Mouse (Mus musculus): ENCODE measurements at regions not wholly inside any gene's neighbourhood (a gene's known extent, or its start where the extent isn't known, plus 50 kb on each side); places are given as distances from the start of the nearest gene placed in this dataset.

DNA sequence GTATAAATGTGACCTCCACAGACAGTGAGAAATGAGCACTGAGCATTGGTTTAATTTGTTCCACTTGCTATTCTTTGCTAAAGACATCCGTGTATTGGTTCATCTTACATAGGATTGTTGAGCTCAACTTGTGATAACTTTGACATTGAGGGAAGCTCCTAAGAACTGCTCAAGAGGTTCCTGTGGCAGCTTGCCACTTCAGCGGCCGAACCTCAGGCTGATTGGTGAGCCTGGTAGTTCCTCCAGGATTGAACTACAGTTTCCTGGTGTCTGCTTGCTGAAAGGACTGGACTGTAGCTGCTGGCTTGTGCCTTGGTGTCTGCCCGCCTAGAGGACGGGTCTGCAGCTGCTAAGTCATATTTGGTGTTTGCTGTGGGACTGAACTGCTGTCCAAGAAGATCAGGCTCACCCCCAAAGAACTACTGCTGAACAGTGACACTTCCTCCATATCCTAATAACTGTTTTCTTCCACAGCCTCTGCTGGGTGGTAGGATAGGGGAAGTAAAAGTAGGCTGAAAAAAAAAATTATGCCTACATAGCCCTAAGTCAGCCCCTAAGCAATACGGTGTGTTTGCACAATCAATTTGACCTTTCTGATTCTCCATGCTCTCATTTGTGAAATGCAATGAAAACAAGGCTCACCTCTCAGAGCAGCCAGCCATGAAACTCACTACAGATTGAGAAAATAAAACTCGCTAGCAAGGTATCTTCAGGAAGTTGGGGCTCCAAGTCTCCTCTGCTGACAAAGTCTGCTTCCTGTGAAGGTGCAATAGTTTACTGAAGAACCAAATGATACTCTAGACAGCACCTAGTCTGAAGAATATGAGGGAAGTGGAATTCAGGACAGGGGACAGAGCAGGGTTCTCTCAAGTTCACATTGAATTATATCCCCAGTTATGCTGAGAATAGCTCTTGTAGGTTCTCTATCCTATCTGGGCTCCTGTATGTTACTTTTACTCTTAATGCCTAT, 844.8 kb upstream of the Lrrc6 start:
- Histone ChIP-seq H3K4me3 (ENCODE audit: low read depth, low read length) (no peak overlapping the region), H3K4me1 (ENCODE audit: control insufficient read depth, insufficient read depth, low read length) (no peaks in the 10 kb centered on the region), H3K27me3 (ENCODE audit: control insufficient read depth, insufficient read depth, low read length) (no peaks in the 10 kb centered on the region), H3K27ac (ENCODE audit: low read depth, low read length) (no peak overlapping the region), H3K9ac (ENCODE audit: low read length) (no peak overlapping the region), H3K36me3 (ENCODE audit: control insufficient read depth, insufficient read depth, low read length) (no peaks in the 10 kb centered on the region), H3K9me3 (ENCODE audit: control insufficient read depth, low read length) (no peaks in the 10 kb centered on the region), H3K4me2 (no peak overlapping the region)
- no peak for ATAC-seq (ENCODE audit: low FRiP score)
- 88% methylated on average over 7 of the region's 7 CpGs for WGBS
- no peak for DNase-seq (ENCODE audit: low spot score, missing footprints)

DNA sequence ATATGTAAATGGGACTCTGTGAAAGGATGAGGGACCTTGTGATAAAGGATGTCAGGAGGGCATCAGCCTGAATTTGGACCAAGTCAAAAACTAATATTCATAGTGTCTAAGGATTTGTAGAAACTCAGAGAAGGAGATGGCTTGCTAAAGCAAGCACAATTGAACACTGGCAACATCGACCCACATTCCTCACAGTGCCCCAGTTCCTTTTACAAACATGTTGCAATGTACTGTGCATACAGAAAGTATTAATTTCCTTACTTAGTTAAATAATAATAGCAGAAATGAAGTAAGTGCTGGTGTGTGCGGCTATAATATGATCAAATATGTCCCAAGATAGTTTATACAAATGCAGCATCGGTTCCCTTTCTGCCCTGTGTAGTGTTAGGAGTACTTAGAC, 841.3 kb upstream of the Lrrc6 start:
- H3K9ac ChIP-seq (ENCODE audit: low read length), result no peak overlapping the region
- no peak overlapping the region for H3K27ac ChIP-seq (ENCODE audit: low read depth, low read length)
- H3K4me2 ChIP-seq, result no peak overlapping the region
- no peak for ATAC-seq (ENCODE audit: low FRiP score)
- no peaks in the 10 kb centered on the region for H3K9me3 ChIP-seq (ENCODE audit: control insufficient read depth, low read length)
- DNase-seq (ENCODE audit: low spot score, missing footprints), result no peak
- WGBS, result 86% methylated on average over 3 of the region's 3 CpGs
- H3K27me3 ChIP-seq (ENCODE audit: control insufficient read depth, insufficient read depth, low read length), result no peaks in the 10 kb centered on the region
- H3K4me3 ChIP-seq (ENCODE audit: low read depth, low read length), result no peak overlapping the region
- no peaks in the 10 kb centered on the region for H3K36me3 ChIP-seq (ENCODE audit: control insufficient read depth, insufficient read depth, low read length)
- no peaks in the 10 kb centered on the region for H3K4me1 ChIP-seq (ENCODE audit: control insufficient read depth, insufficient read depth, low read length)

DNA sequence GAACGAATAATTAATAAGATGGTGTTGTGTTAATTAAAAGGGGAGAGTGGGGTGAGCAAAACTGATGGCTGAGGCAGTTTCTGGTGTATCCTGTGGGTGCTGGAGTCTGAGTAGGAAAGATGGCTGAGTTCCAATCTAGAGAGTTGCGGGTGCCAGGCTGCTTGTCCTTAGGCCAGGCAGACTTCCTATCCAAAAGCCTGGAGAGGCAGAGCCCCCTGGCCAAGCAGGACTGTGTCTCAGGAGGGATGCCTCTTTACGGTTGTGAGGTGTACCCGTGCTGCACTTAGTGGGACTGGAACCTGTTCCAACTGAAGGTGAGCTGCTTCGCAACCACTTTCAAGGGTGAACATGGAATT, 836.3 kb upstream of the Lrrc6 start:
- ATAC-seq (ENCODE audit: low FRiP score) (no peak), DNase-seq (ENCODE audit: low spot score, missing footprints) (no peak)
- Histone ChIP-seq H3K36me3 (ENCODE audit: control insufficient read depth, insufficient read depth, low read length) (no peaks in the 10 kb centered on the region), H3K27me3 (ENCODE audit: control insufficient read depth, insufficient read depth, low read length) (no peaks in the 10 kb centered on the region), H3K4me2 (no peak overlapping the region), H3K27ac (ENCODE audit: low read depth, low read length) (no peak overlapping the region), H3K9ac (ENCODE audit: low read length) (no peak overlapping the region), H3K4me3 (ENCODE audit: low read depth, low read length) (no peak overlapping the region), H3K4me1 (ENCODE audit: control insufficient read depth, insufficient read depth, low read length) (no peaks in the 10 kb centered on the region), H3K9me3 (ENCODE audit: control insufficient read depth, low read length) (no peaks in the 10 kb centered on the region)
- 92% methylated on average over 5 of the region's 5 CpGs for WGBS

DNA sequence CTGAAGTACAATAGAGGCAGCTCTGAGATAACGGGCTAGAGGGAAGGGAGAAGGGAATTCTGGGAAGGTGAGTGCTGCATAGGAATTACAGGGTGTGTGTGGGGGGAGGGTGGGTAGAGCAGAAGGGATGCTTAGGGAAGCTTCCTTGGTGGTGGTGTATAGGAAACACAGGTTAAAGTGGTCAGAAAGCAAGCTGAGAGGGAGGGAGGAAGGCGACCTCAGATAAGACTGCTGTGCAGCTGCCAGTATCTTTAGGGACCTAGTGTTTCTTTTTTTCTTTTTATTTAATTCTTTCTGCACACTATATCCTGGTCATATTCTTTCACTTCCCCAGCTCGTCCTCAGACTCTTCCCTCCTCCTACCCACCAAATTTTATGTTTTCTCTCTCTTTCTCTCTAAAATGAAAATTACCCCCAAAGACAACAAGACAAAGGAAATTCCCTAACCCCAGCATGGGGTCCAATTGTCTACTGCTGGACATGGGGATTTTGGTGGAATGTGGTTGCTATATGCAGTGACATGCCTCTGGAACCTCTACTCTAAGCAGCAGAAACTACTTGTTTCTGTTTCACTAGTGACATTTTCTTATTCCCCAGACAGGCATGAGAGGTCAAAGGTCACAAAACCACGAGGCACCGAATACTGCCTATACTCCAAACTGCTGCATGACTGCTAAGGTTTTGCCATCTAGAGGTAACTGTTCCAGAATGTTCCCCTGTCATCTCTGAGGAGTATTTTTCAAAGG, 835.8 kb upstream of the Lrrc6 start:
- no peak overlapping the region for H3K4me2 ChIP-seq
- DNase-seq (ENCODE audit: low spot score, missing footprints) (no peak), ATAC-seq (ENCODE audit: low FRiP score) (no peak)
- no peaks in the 10 kb centered on the region for H3K36me3 ChIP-seq (ENCODE audit: control insufficient read depth, insufficient read depth, low read length)
- H3K27me3 ChIP-seq (ENCODE audit: control insufficient read depth, insufficient read depth, low read length), result no peaks in the 10 kb centered on the region
- H3K9ac ChIP-seq (ENCODE audit: low read length), result no peak overlapping the region
- H3K27ac ChIP-seq (ENCODE audit: low read depth, low read length), result no peak overlapping the region
- H3K4me1 ChIP-seq (ENCODE audit: control insufficient read depth, insufficient read depth, low read length), result no peaks in the 10 kb centered on the region
- no peaks in the 10 kb centered on the region for H3K9me3 ChIP-seq (ENCODE audit: control insufficient read depth, low read length)
- H3K4me3 ChIP-seq (ENCODE audit: low read depth, low read length), result no peak overlapping the region
- 51% methylated on average over 5 of the region's 5 CpGs for WGBS

DNA sequence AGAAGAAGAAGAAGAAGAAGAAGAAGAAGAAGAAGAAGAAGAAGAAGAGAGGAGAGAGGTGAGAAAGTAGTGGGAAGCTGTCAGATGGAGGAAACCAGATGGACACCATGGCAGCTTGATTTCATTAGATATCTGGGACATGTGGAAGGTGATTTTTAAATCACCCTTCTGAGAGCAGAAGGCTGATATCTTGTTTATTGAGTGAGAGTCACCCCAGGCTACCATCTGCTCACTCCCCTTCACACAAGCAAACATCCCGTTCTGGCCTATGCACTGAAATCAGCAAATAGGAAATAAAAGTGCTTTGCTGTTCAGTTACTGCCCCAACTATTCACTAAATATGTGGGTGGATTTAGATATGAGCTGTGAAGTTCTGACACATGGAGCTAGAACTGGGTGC, 831.8 kb upstream of the Lrrc6 start:
- H3K4me1 ChIP-seq (ENCODE audit: control insufficient read depth, insufficient read depth, low read length), result no peaks in the 10 kb centered on the region
- 95% methylated on average over 1 of the region's 1 CpGs for WGBS
- H3K4me3 ChIP-seq (ENCODE audit: low read depth, low read length), result no peak overlapping the region
- no peaks in the 10 kb centered on the region for H3K9me3 ChIP-seq (ENCODE audit: control insufficient read depth, low read length)
- H3K9ac ChIP-seq (ENCODE audit: low read length), result no peak overlapping the region
- no peak for DNase-seq (ENCODE audit: low spot score, missing footprints)
- ATAC-seq (ENCODE audit: low FRiP score), result no peak
- H3K27me3 ChIP-seq (ENCODE audit: control insufficient read depth, insufficient read depth, low read length), result no peaks in the 10 kb centered on the region
- no peak overlapping the region for H3K27ac ChIP-seq (ENCODE audit: low read depth, low read length)
- no peak overlapping the region for H3K4me2 ChIP-seq
- H3K36me3 ChIP-seq (ENCODE audit: control insufficient read depth, insufficient read depth, low read length), result no peaks in the 10 kb centered on the region

DNA sequence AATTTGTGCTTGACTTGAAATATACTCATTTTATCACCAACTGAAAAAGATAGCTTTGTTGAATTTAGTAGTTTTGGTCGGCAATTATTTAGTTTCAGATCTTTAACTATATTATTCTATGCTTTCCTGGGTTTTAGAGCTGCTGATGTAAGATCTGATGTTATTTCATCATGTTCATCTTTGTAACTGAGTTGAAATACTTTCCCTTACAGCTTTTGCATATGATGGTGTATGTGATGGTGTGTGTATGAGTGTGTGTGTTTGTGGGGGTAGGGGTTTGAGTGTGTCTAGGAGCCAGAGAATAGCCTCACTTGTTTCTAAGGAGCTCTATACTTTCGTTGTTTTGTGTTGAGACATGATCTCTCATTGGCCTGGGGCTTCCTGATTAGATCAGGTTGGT, 819.6 kb upstream of the Lrrc6 start:
- no peaks in the 10 kb centered on the region for H3K4me1 ChIP-seq (ENCODE audit: control insufficient read depth, insufficient read depth, low read length)
- WGBS, result 79% methylated on average over 2 of the region's 2 CpGs
- H3K9ac ChIP-seq (ENCODE audit: low read length), result no peak overlapping the region

DNA sequence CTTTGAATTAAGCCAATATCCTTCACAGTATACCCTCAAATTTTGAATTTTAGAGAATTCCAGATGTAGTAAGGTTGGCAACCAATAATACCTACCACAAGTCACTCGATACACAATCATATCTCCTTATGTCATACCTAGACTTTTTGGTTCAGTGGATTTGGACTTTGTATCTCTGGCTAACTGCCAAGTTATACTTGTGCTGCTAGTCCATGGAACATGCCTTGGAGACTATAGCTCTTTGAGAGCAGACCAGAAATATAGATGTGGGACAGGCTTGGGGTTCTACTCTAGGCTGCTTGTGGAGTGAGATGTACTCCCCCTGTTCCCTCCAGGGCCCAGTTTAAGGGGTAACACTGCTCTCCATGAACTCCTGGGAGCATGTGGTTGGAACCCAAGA, 814.5 kb upstream of the Lrrc6 start:
- no peak overlapping the region for H3K4me2 ChIP-seq
- no peaks in the 10 kb centered on the region for H3K36me3 ChIP-seq (ENCODE audit: control insufficient read depth, insufficient read depth, low read length)
- H3K27me3 ChIP-seq (ENCODE audit: control insufficient read depth, insufficient read depth, low read length), result no peaks in the 10 kb centered on the region
- no peak overlapping the region for H3K27ac ChIP-seq (ENCODE audit: low read depth, low read length)
- H3K4me3 ChIP-seq (ENCODE audit: low read depth, low read length), result no peak overlapping the region
- 94% methylated on average over 1 of the region's 1 CpGs for whole genome bisulfite sequencing
- H3K9ac ChIP-seq (ENCODE audit: low read length), result no peak overlapping the region
- DNase-seq (ENCODE audit: low spot score, missing footprints), result no peak
- H3K9me3 ChIP-seq (ENCODE audit: control insufficient read depth, low read length), result no peaks in the 10 kb centered on the region
- no peaks in the 10 kb centered on the region for H3K4me1 ChIP-seq (ENCODE audit: control insufficient read depth, insufficient read depth, low read length)
- ATAC-seq (ENCODE audit: low FRiP score), result no peak

More for the DNA sequence above, 819.6 kb upstream of the Lrrc6 start:
- no peak overlapping the region for H3K27ac ChIP-seq (ENCODE audit: low read depth, low read length)
- no peak overlapping the region for H3K4me3 ChIP-seq (ENCODE audit: low read depth, low read length)
- no peaks in the 10 kb centered on the region for H3K9me3 ChIP-seq (ENCODE audit: control insufficient read depth, low read length)
- DNase-seq (ENCODE audit: low spot score, missing footprints) (no peak), ATAC-seq (ENCODE audit: low FRiP score) (no peak)
- H3K36me3 ChIP-seq (ENCODE audit: control insufficient read depth, insufficient read depth, low read length), result no peaks in the 10 kb centered on the region
- no peaks in the 10 kb centered on the region for H3K27me3 ChIP-seq (ENCODE audit: control insufficient read depth, insufficient read depth, low read length)
- no peak overlapping the region for H3K4me2 ChIP-seq

DNA sequence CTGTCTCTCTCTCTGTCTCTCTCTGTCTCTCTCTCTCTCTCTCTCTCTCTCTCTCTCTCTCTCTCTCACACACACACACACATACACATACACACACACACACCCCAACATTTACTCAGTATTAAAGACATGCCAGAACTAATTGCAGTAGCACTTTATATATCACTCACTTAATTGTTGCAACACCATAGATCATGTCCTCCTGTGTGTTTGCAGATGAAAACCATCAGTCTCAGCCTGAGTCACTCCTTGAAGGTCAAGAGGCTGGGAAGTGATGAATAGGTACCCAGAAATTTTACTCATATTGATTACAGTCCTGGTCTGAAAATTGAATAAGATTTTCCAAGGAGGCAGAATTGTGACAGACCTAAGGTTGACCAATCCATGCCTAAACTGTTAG, 812.9 kb upstream of the Lrrc6 start:
- H3K4me1 ChIP-seq (ENCODE audit: control insufficient read depth, insufficient read depth, low read length), result no peaks in the 10 kb centered on the region
- DNase-seq (ENCODE audit: low spot score, missing footprints), result no peak
- no peak for ATAC-seq (ENCODE audit: low FRiP score)
- H3K9me3 ChIP-seq (ENCODE audit: control insufficient read depth, low read length), result no peaks in the 10 kb centered on the region
- H3K9ac ChIP-seq (ENCODE audit: low read length), result no peak overlapping the region
- no peaks in the 10 kb centered on the region for H3K27me3 ChIP-seq (ENCODE audit: control insufficient read depth, insufficient read depth, low read length)
- H3K27ac ChIP-seq (ENCODE audit: low read depth, low read length), result no peak overlapping the region
- H3K36me3 ChIP-seq (ENCODE audit: control insufficient read depth, insufficient read depth, low read length), result no peaks in the 10 kb centered on the region
- H3K4me2 ChIP-seq, result no peak overlapping the region
- H3K4me3 ChIP-seq (ENCODE audit: low read depth, low read length), result no peak overlapping the region

DNA sequence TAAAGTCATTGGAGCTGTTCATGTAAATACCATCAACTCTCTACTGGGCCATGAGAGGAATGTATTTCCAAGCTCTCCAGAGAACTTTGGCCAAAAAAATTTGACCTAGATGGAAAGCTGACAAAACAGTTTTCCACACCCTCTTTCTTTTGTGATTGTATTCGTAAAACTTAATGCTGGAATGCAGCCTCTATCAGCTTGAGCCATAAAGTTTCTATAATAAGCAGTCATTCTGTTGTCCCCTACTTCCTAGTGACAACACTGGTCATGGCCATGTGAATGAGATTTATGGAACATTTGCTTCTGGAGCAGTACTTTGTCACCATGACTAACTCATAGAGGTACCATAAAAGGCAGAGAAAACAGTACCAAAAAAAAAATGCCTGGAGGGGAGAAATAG, 805.0 kb upstream of the Lrrc6 start:
- H3K27me3 ChIP-seq (ENCODE audit: control insufficient read depth, insufficient read depth, low read length), result no peaks in the 10 kb centered on the region
- H3K36me3 ChIP-seq (ENCODE audit: control insufficient read depth, insufficient read depth, low read length), result no peaks in the 10 kb centered on the region
- no peak for DNase-seq (ENCODE audit: low spot score, missing footprints)
- H3K4me1 ChIP-seq (ENCODE audit: control insufficient read depth, insufficient read depth, low read length), result no peaks in the 10 kb centered on the region
- no peak overlapping the region for H3K4me2 ChIP-seq
- H3K4me3 ChIP-seq (ENCODE audit: low read depth, low read length), result no peak overlapping the region
- no peak overlapping the region for H3K9ac ChIP-seq (ENCODE audit: low read length)
- no peaks in the 10 kb centered on the region for H3K9me3 ChIP-seq (ENCODE audit: control insufficient read depth, low read length)
- H3K27ac ChIP-seq (ENCODE audit: low read depth, low read length), result no peak overlapping the region
- ATAC-seq (ENCODE audit: low FRiP score), result no peak
- 79% methylated on average over 1 of the region's 1 CpGs for WGBS

Measured in midbrain, embryonic 11.5 days (tissue).